Mouse (Mus musculus): ENCODE data around the gene Rrp15. TPM values are rescaled to one million over a fixed set of nuclear protein-coding genes. Genes with fewer than 3 reads are reported as not detected.

Rrp15 gene
- polyA plus RNA-seq, 1 experiment from 2014 or later, result 57.5 TPM

GRCm38 (mm10) chr1:186705203-186705914 lies 43.8 kb downstream of the Rrp15 start:
- H3K4me1 ChIP-seq (replicated peaks; ENCODE audit: insufficient read depth, low read length), result 0 out of 2 replicates have a peak, but pooled peaks cover 3% of the 10 kb centered on the region
- H3K27me3 ChIP-seq (ENCODE audit: insufficient read depth, low read length), result no peaks in the 10 kb centered on the region
- peak overlapping the region; percentile 92 for H3K4me2 ChIP-seq (ENCODE audit: low read length)
- H3K9ac ChIP-seq (ENCODE audit: low read depth, low read length), result peak overlapping the region; percentile 63
- under 1% methylated on average over 52 of the region's 65 CpGs for WGBS
- DNase-seq (ENCODE audit: low spot score) (peak; percentile 76), ATAC-seq (replicated peaks; ENCODE audit: low FRiP score, low read depth) (peak; percentile 86)
- TF ChIP-seq CTCF (IDR thresholded peaks at IDR 0.05; ENCODE audit: low read depth), result peak; percentile 31; the same call in 1 of the 2 replicates
- peak overlapping the region; percentile 63; the same call in 1 of the 2 replicates for H3K27ac ChIP-seq
- no peaks in the 10 kb centered on the region for H3K36me3 ChIP-seq (ENCODE audit: insufficient read depth, low read length)
- H3K9me3 ChIP-seq (replicated peaks; ENCODE audit: low read length), result no peaks in the 10 kb centered on the region
- peak overlapping the region; percentile 49 for H3K4me3 ChIP-seq (replicated peaks; ENCODE audit: low read depth, low read length)

- H3K4me2 ChIP-seq (ENCODE audit: low read length), result peak overlapping the region; percentile 92
- H3K4me3 ChIP-seq (replicated peaks; ENCODE audit: low read depth, low read length), result peak overlapping the region; percentile 49
- H3K27me3 ChIP-seq (ENCODE audit: insufficient read depth, low read length), result no peaks in the 10 kb centered on the region
- no peaks in the 10 kb centered on the region for H3K36me3 ChIP-seq (ENCODE audit: insufficient read depth, low read length)
- H3K9me3 ChIP-seq (replicated peaks; ENCODE audit: low read length), result no peaks in the 10 kb centered on the region
- TF ChIP-seq CTCF (IDR thresholded peaks at IDR 0.05; ENCODE audit: low read depth), result no peak
- DNase-seq (ENCODE audit: low spot score) (peak; percentile 58), ATAC-seq (replicated peaks; ENCODE audit: low FRiP score, low read depth) (no peak)
- under 1% methylated on average over 36 of the region's 36 CpGs for WGBS
- H3K9ac ChIP-seq (ENCODE audit: low read depth, low read length), result peak overlapping the region; percentile 63
- H3K27ac ChIP-seq, result peak overlapping the region; percentile 58
- H3K4me1 ChIP-seq (replicated peaks; ENCODE audit: insufficient read depth, low read length), result 0 out of 2 replicates have a peak, but pooled peaks cover 3% of the 10 kb centered on the region
These were observed 45.0 kb downstream of the Rrp15 start for GRCm38 (mm10) chr1:186703980-186704701.

- WGBS, result 2% methylated on average over 15 of the region's 15 CpGs
- peak; percentile 74 for DNase-seq (ENCODE audit: low spot score)
- TF ChIP-seq CTCF (IDR thresholded peaks at IDR 0.05; ENCODE audit: low read depth), result no peak
These were observed 45.7 kb downstream of the Rrp15 start for GRCm38 (mm10) chr1:186703256-186703979.

GRCm38 (mm10) chr1:186702391-186703255 lies 46.5 kb downstream of the Rrp15 start:
- TF ChIP-seq CTCF (IDR thresholded peaks at IDR 0.05; ENCODE audit: low read depth), result no peak
- no peak for ATAC-seq (replicated peaks; ENCODE audit: low FRiP score, low read depth)
- WGBS, result 11% methylated on average over 15 of the region's 15 CpGs
- H3K27ac ChIP-seq, result peak overlapping the region; percentile 56
- H3K9ac ChIP-seq (ENCODE audit: low read depth, low read length), result 0 out of 2 replicates have a peak overlapping the region, but pooled peaks have one; percentile 27
- 0 out of 2 replicates have a peak, but pooled peaks cover 3% of the 10 kb centered on the region for H3K4me1 ChIP-seq (replicated peaks; ENCODE audit: insufficient read depth, low read length)
- peak overlapping the region; percentile 49 for H3K4me3 ChIP-seq (replicated peaks; ENCODE audit: low read depth, low read length)
- H3K27me3 ChIP-seq (ENCODE audit: insufficient read depth, low read length), result no peaks in the 10 kb centered on the region
- no peaks in the 10 kb centered on the region for H3K36me3 ChIP-seq (ENCODE audit: insufficient read depth, low read length)
- DNase-seq (ENCODE audit: low spot score), result peak; percentile 91
- no peaks in the 10 kb centered on the region for H3K9me3 ChIP-seq (replicated peaks; ENCODE audit: low read length)
- peak overlapping the region; percentile 92 for H3K4me2 ChIP-seq (ENCODE audit: low read length)

More at GRCm38 (mm10) chr1:186703256-186703979, 45.7 kb downstream of the Rrp15 start:
- no peaks in the 10 kb centered on the region for H3K9me3 ChIP-seq (replicated peaks; ENCODE audit: low read length)
- H3K4me1 ChIP-seq (replicated peaks; ENCODE audit: insufficient read depth, low read length), result 0 out of 2 replicates have a peak, but pooled peaks cover 3% of the 10 kb centered on the region
- H3K4me3 ChIP-seq (replicated peaks; ENCODE audit: low read depth, low read length), result peak overlapping the region; percentile 49
- H3K27ac ChIP-seq, result peak overlapping the region; percentile 58
- no peak for ATAC-seq (replicated peaks; ENCODE audit: low FRiP score, low read depth)
- peak overlapping the region; percentile 92 for H3K4me2 ChIP-seq (ENCODE audit: low read length)
- H3K9ac ChIP-seq (ENCODE audit: low read depth, low read length), result peak overlapping the region; percentile 63
- H3K27me3 ChIP-seq (ENCODE audit: insufficient read depth, low read length), result no peaks in the 10 kb centered on the region
- no peaks in the 10 kb centered on the region for H3K36me3 ChIP-seq (ENCODE audit: insufficient read depth, low read length)

- WGBS, result 49% methylated on average over 8 of the region's 8 CpGs
- Histone ChIP-seq H3K4me2 (ENCODE audit: low read length) (no peak overlapping the region), H3K27ac (no peak overlapping the region), H3K4me1 (replicated peaks; ENCODE audit: insufficient read depth, low read length) (0 out of 2 replicates have a peak, but pooled peaks cover 3% of the 10 kb centered on the region), H3K36me3 (ENCODE audit: insufficient read depth, low read length) (no peaks in the 10 kb centered on the region), H3K9me3 (replicated peaks; ENCODE audit: low read length) (no peaks in the 10 kb centered on the region), H3K9ac (ENCODE audit: low read depth, low read length) (no peak overlapping the region), H3K4me3 (replicated peaks; ENCODE audit: low read depth, low read length) (no peak overlapping the region), H3K27me3 (ENCODE audit: insufficient read depth, low read length) (no peaks in the 10 kb centered on the region)
- DNase-seq (ENCODE audit: low spot score) (peak; percentile 51), ATAC-seq (replicated peaks; ENCODE audit: low FRiP score, low read depth) (no peak)
- no peak for TF ChIP-seq CTCF (IDR thresholded peaks at IDR 0.05; ENCODE audit: low read depth)
These were observed 47.8 kb downstream of the Rrp15 start for GRCm38 (mm10) chr1:186701206-186701905.
